Mouse (Mus musculus): ENCODE results near the gene Ezh1. TPM values are rescaled to one million over a fixed set of nuclear protein-coding genes. Genes with fewer than 3 reads are reported as not detected.
A peak's percentile ranks its signal among the peaks of the same experiment; 100 is the strongest.
"Not testable (repeated sequence)": the region's sequence is repeated elsewhere in the genome, so short reads cannot be mapped to it uniquely, and the experiment has no call there.

Ezh1 gene
- polyA plus RNA-seq, 2 experiments from 2014 or later = 57.3 to 85.6 TPM

DNA sequence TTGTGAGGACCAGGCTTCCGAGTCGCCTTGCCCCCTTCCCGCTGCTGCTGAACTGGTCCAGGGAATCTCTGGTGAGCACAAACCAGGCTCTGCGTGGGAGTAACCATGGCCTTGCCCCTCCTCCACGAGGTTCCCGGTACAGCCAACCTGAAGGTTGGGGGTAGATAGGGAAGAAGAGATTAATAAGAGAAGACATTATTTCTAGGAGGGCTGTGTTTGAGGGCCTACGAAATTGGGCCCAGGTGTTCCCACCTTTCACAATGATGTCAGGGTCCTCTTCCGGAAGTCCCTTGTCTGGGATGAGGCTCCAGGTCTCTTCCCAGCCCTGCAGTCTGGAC lies 58.3 kb downstream of the Ezh1 start:
- ATAC-seq = no peak

DNA sequence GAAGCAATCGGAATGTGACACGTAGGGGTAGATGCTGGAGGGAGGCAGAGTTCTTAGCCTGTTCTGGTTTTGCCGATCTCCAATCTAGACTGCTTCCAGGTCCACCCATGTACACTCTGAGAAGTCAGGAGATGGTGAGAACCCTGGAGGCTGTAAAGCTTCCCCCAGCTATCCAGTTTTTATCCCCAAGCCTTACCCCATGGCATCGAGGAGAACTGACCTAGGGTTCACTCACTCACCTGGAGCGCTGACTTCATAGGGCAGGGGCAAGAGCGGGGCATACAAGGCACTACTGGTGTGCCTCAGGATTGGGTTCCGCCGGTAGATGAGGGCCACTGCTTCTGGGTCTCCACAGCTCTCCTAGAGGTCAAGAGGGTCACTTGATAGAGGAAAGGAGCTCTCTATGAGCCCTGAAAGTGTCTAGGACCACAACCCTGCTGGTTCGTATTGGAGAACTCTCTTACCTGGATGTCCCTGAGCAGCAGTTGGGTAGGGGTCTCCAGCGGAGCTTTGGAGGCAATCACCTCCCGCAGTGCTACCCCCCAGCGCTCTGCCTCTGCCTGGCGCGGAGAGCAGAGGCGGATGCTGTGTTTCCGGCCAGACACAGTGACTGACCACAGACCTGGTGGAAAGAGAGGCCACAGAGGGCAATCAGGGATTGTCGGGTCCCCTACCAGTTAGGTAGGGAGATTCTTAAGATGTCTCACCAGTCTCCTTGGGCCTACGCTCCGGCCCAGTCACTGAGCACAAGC lies 58.9 kb downstream of the Ezh1 start:
- ATAC-seq = no peak

- ATAC-seq = no peak
Measured at GRCm38 (mm10) chr11:101166357-101166756, 59.9 kb downstream of the Ezh1 start.

GRCm38 (mm10) chr11:101164677-101165580 lies 61.3 kb downstream of the Ezh1 start:
- ATAC-seq = no peak

DNA sequence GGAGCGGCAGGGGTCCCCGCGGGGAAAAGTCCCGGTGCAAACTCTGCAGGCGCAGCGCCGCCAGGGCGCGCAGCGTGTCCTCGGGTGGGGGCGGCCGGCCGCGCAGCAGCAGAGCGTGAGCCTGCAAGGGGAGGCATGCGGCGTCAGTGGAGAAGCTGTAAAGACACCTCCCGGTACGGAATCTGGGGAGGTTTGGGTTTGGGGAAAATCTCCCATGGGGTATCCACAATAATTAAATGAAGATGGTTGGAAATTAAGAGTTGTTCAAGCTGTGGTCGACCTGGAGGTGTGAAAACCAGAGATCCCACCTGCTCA lies 62.0 kb downstream of the Ezh1 start:
- no peak for ATAC-seq

DNA sequence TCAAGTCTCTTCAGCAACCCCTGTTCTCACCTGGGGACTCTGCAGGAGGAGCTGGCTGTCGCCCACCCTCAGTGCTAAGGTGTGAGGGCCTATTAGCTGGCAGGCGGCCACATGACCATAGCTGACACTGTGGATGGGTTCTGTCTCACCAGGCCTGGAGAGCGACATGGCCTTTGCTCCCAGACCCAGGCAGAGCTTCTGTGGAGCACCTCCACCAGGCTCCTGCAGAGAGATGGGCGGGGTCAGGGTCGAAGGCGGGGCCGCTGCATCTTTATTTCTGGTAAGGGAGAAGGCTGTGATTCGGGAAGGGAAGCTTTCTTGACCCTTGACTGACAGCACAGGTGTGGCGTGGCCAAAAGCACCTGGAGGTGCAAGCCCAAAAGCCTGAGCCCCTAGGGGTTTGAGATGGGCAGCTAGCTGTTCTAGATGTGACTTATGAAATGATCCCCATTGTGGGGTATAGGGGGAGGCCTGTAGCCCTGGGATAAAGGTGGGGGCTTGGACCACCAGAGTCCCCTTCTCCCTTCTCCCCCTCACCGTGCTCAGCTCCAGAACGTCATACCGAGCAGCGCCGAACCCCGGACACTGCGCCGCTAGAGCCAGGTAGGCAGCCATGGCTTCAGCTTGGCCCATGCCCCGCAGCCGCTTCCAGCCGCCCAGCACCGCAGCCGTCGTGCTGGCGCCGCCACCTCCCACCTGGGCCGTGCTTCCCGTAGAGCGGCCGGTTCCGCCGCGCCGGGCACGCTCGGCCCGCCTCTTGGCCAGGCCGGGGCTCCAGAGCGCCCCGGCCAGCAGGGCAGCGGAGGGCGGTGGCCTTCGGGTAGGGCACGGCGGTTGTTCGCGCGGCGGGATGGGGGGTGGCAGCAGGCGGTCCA lies 62.5 kb downstream of the Ezh1 start:
- ATAC-seq = no peak

GRCm38 (mm10) chr11:101162772-101163171 lies 63.5 kb downstream of the Ezh1 start:
- ATAC-seq = no peak

DNA sequence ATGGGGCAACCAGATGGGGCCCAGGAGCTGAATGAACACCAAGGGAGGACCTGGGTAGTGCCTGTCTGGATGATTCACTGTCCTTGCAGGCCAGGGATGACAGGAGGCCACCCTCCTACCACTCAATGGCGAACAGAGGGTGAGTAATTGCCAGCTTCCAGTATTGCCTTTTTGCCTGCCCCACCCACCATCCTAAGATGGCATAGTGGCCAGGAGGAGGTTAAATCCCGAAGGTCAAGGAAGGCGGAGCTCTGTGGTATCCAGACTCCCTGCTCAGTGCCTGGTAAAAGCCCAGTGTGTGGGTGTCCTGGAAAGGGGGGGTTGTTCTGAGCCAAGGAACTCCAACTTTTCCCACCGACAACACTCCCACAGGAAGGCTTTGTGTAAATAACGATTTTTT lies 64.0 kb downstream of the Ezh1 start:
- ATAC-seq = no peak

- ATAC-seq = no peak
Measured at GRCm38 (mm10) chr11:101161551-101161950, 64.7 kb downstream of the Ezh1 start.

GRCm38 (mm10) chr11:101160981-101161505 lies 65.2 kb downstream of the Ezh1 start:
- not testable (repeated sequence) for ATAC-seq

DNA sequence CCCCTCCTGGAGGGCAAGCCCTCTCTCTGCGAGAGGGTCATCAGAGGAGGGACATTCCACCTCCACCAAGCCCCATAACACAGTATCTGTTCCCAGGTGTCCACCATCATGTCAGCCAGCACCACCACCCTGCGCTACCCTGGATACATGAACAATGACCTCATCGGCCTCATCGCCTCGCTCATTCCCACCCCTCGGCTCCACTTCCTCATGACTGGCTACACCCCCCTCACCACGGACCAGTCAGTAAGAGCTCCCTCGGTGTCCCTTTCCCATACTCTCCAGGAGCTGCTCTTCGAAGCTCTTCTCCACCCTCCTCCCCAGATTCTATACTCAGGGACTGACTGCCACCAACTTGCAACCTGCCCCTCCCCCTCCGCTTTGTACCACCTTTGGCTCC lies 66.1 kb downstream of the Ezh1 start:
- ATAC-seq = not testable (repeated sequence)

GRCm38 (mm10) chr11:101155728-101156371 lies 70.4 kb downstream of the Ezh1 start, which contains the start of gene Tubg2:
TSS of gene Tubg2 (plus strand) at chr11:101155907.
- ATAC-seq = peak; percentile 71

GRCm38 (mm10) chr11:101155151-101155550 lies 71.1 kb downstream of the Ezh1 start:
- ATAC-seq = no peak

- ATAC-seq = no peak
Measured at GRCm38 (mm10) chr11:101154648-101155047, 71.6 kb downstream of the Ezh1 start.

GRCm38 (mm10) chr11:101152825-101153224 lies 73.4 kb downstream of the Ezh1 start:
- ATAC-seq = no peak

- no peak for ATAC-seq
Measured at GRCm38 (mm10) chr11:101151063-101151462, 75.2 kb downstream of the Ezh1 start.

- no peak for ATAC-seq
Measured at GRCm38 (mm10) chr11:101149178-101150105, 76.8 kb downstream of the Ezh1 start.

DNA sequence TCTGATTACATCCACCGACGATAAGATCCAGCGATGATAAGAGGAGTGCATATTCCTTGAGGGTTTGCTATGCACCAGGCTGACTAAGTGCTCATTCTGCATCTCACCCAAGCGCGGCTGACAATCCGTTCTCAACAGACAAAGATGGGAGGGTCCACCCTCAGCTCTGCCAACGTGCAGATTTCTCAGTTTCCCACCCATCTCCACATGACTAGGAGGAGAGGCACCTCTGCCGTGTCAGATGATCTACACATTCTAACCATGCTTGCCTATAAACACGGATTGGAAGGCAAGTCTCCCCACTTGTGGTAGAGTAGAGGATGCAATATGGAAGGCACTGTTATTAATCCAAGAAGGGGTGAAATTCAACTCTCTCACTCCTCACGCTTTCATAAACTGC lies 77.5 kb downstream of the Ezh1 start:
- no peak for ATAC-seq

DNA sequence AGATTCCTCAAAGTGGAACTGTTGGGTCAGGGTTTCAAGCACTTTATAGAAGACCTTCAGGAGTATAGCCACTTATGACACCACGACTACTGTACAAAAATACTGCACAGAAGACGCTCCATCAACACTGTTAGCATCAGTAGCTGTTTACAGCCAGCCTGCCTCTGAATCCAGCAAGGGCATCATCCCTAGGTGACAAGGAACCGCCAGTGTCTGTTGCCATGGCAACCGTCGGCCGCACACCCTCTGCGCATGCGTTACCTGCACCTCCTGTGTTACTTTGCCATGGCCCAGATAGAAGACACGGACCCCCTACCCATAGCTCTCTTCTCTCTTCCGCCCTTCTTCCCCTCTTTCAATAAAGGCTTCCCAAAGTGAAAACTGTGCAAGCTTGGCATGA lies 79.9 kb downstream of the Ezh1 start:
- no peak for ATAC-seq

GRCm38 (mm10) chr11:101143338-101144225 lies 82.7 kb downstream of the Ezh1 start:
- peak; percentile 81 for ATAC-seq
